Mouse (Mus musculus): ENCODE measurements around the gene Krt42.
"Not testable (repeated sequence)": the region's sequence is repeated elsewhere in the genome, so short reads cannot be mapped to it uniquely, and the experiment has no call there.

The Krt42 gene

DNA sequence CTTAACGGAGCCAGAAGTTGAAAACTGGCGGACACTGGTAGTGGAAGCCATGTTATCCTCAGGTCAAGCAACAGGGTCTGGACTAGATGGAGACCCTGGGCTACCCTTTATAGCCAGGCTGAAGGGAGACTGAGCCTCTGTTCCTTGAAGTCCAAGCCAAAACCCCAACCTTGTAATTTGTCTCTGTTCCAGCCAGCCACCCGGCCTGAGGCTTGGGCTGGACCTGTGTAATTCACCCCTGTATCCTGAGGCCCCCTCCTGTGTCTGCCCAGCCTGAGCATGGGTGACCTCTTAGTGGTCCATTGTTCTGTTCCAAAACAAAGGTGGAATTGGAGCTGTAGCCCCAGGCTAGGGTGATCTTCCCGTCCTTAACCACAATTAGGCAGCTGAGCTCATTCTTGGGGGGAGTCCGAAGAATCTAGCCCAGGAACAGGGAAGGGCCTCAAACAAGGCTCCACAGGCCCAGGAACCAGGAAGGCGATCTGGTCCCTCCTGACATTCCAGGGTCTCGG, at the start of gene Krt42:
Gene Krt42, minus strand, starts transcription at position 51 of the 512 bp plus-strand sequence.
- no peak for DNase-seq

DNA sequence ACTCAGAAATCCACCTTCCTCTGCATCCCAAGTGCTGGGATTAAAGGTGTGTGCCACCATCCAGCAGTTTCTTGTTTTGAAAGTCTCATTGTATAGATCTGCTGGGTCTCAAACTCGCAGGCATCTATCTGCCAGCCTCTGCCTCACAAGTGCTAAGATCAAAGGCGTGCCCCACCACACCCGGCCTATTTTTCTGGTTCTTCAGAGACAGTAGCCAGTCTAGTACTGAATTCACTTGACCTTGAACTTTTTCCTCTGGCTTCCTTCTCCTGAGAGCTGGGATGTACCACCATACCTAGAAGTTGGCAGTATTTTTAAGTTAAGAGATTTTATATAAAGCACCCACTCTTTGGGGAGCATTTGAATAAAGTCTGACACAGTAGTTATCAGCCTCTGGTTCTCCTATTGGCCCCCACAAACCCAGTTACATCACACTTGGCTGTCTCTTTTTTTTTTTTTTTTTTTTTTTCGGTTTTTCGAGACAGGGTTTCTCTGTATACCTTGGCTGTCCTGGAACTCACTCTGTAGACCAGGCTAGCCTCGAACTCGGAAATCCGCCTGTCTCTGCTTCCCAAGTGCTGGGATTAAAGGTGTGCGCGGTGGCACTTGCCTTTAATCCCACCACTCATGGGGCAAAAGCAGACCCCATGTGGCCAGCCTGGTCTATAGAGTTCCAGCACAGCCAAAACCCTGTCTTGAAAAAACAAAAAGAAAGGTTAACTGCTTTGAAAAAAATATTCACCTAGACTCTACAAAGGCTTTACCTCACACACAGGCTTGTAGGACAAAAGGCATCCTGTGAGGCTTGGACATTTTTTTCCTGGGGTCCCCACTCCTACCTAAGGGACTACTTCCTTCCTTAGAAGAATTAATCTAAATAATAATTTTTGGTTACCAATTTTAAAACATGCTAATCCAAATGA, 49.1 kb upstream of the Krt42 start:
- no peak for DNase-seq

DNA sequence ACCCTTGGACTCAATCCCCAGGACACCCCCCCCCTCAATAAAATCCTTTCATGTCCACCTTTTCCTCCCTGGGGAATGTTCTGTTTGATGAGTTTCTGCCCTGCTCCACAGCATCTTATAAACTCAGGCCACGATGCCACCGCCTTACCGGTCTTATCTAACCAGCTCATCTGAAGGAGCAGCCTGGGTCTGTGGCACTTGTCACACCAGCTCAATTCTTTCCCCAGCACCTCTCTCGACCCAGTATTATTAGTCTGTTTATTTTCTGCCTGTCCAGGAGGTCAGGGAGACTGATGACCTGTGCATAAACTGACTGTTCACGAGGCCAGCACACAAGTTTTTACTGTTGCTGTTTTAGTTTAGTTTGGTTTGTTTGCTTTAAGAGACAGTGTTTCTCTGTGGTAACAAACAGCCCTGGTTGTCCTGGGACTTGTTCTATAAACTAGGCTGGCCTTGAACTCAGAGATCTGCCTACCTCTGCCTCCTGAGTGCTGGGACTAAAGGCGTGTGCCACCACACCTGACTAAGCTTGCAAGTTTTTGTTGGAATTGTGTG, 48.2 kb upstream of the Krt42 start:
- DNase-seq = no peak

GRCm38 (mm10) chr11:100315439-100315838, 45.8 kb upstream of the Krt42 start:
- no peak for DNase-seq

DNA sequence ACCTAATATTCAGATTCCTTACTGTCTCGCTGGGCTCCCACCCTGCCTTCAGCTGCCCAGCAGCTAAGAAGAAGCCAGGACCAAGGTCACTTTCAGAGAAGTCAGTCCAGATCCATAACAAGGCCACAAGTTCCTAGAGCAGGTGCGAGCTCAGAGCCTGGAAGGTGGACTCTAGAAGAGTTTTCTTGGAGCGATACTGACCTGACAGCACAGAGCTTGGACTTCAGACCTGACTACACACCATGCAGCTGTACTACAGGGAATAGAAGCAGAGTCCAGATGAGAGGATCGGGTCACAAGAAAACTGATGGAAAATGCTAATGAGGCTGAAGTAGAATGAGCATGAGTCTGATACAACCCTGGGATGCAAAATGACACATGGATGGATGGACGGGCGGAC, 43.8 kb upstream of the Krt42 start:
- DNase-seq = no peak

GRCm38 (mm10) chr11:100312096-100312679, 42.5 kb upstream of the Krt42 start:
- peak; percentile 81 for DNase-seq

DNA sequence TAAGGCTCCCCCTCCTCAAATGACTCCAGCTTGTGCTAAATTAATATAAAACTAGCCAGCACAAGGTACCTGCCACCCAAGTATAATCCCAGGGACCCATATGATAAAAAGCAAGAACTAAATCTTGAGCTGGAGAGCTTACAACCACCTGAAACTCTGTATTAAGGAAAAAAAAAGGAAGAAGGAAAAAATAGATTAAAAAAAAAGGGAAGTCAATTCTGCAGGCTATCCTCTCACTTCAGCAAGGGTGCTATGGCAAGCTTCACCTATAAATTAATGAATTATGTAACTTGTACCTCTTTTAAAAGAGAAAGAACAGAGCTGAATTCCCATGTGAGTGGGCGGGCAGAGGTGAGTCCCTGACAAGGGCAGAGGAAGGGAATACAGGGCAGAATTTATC, 42.0 kb upstream of the Krt42 start:
- DNase-seq = no peak

GRCm38 (mm10) chr11:100308672-100309071, 39.0 kb upstream of the Krt42 start:
- not testable (repeated sequence) for DNase-seq

DNA sequence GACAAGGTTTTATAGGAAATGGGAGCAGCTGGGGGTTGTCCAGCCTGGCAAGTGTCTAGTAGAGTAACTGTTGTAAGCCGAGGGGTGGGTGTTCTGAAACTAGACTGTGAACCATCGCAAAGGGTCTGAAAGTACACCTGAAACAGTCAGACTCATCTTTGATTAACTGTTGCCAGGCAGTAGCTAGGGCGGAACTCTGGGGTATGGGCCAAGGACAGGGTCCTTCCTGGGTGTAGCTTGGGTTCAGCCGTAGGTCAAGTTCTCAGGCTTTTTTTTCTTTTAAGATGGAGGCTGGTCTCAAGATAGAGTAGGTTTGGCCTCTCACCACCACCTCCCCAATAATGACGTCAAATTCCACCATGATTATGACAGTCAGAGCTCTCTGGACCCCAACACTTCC, 38.2 kb upstream of the Krt42 start:
- DNase-seq = no peak

DNA sequence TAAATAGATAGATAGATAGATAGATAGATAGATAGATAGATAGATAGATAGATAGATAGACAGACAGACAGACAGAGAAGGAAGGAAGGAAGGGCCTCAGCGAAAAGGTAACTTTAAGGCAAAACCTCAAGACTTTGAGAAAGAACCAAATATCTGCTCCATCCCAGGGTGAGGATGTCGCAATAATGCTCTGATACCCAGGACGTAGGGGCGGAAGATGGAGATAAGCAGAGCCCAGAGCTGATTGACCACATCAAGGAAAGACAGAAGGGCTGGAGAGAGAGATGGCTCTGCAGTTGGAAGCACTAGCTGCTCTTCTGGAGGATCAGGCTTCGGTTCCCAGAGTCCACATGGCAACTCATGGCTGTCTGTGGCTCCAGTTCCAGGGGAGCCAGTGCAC, 31.6 kb upstream of the Krt42 start:
- DNase-seq = no peak

DNA sequence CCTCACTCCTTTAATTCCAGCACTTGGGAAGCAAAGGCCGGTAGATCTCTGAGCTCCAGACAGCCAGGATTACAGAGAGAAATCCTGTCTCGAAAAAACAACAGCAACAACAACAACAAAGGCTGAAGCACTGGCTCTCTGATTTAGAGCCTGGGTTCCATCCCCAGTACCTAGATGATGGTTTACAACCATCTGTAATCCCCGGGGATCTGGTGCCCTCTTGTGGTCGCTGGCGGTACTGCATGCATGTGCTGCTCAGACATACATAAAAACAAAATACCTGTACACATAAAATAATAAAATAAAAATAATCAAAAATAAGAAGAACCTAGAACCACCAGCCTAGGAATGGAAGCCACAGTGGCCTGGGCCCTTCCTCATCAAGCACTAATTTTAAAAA, 30.6 kb upstream of the Krt42 start:
- DNase-seq = peak; percentile 74

DNA sequence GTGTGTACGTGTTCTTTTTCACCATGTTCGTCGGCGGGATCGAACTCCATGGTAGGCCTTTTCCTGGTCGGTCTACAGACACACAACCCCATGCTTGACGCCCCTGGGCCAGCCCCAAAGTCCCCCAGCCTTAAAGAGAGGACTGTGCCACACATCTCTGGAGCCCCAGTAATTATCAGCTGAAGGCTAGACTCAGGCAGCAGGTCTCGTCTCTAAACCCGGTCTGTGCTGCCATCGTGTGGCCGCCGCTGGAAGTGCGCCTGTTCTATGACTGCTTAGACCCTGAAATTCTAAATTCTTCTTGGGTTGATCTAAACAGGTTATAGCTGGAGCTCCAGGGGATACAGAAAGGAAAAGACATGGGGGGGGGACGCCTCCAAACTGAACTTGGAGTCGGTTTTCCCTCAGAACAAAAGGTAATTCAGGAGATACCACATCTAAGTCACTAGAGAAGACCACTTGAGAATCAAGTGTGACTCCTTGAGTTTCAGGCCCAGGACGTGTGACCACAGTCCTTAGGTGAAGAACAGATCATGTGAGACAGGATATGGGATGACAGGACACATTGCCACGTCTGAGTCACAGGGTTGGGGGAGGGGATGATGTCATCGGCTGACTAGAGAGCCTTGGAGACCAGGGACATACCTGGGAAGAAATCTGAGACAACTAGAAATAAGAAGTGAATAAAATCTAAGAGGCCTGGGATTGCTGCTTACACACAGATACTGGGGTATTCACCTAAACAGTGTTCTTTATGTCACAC, 28.8 kb upstream of the Krt42 start:
- peak; percentile 91 for DNase-seq

GRCm38 (mm10) chr11:100297801-100298200, 28.1 kb upstream of the Krt42 start:
- DNase-seq = no peak

DNA sequence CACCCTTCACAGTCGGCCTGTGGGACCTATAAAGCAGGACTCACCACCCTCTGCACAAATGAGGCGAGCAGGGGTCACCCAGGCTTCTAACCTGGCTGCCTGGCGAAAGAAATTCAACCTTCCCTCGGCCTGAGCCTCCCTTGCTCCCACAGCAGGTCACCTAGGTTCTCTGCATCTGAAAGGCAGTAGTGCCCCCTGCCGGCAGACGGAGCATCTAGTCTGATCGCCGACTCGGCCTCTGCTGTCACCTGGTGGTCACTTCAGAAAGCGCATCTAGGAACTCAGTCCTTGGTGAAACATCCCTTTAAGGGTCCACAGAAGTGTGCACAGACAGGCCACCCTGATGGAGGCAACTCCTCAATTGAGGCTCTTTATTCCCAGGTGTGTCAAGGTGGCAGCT, 25.6 kb upstream of the Krt42 start:
- DNase-seq = peak; percentile 89

DNA sequence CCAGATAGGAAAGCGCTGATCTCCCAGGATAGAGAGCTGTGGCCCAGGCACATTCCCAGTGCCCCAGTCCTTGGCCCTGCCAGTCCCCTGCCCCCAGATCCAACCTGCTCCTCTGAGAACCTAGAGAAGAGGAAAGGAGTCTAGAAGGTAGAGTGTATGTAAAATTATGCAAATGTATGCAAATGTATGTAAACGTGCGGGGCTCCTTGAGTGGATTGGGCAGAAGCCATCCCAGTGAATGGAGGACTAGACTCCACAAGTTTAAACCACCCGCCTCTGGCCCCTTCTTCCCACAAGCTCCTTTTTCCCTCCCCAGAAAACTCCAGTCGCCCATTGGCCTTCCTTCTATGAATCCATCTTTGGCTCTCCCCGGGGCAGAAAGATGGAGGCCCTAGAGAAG, 23.2 kb upstream of the Krt42 start:
- DNase-seq = no peak

DNA sequence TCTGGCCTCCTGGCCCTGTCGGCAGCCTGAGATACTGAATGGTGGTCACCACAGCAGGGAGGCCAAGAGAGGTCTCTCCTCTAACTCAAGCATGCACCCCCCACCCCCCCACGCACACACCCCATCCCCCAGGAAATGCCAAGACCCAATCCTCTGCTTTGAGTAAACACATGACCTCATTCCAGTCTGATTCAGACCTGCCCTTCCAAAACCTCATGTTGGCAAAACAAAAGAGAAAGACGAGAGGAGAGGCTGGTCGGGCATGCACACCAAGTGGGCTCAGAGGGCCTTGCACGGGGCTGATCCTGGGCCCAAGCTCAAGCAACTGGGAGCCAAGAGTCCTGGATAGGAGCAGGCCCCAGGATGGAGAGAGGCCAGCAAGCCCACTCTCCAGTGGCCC, 20.6 kb upstream of the Krt42 start:
- DNase-seq = peak; percentile 45

DNA sequence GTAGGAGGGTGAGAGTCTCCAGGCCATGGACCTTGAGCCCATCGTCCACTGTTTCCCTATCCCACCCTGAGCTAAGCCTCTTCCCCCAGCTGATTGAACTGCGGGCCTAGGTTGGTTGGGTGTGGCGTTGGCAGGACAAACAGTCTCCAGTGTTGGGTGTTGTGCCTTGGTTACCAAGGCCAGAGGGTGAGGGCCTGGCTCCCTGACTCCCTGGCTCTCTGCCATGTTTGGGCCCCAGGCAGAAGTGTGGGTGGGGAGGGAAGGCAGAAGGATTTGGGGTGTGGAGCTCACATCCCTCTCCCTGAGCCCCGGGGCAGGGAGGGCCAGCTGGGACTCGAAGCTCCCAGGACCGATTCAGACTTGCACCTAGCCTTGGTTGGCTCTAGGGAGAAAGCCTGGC, 19.3 kb upstream of the Krt42 start:
- DNase-seq = peak; percentile 86

DNA sequence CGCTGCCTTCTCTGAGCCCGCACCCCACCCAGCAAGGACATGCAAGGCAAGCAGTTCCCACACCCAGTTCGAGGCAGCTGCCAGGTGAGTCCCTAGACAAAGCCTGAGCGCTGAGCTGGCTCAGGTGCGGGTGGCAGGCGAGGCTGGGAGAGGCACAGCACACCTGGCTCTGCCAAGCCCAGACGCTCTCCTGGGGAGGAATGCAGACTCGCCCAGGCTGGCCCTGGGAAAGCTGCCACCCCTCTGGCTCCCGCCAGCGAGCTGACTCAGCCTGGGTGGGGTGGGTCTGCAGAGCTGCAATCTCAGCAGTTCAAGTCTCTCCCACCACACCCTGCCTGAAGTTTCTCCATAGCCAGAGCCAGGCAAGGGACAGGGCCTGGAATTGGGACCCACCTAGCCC, 17.4 kb upstream of the Krt42 start:
- DNase-seq = peak; percentile 85

DNA sequence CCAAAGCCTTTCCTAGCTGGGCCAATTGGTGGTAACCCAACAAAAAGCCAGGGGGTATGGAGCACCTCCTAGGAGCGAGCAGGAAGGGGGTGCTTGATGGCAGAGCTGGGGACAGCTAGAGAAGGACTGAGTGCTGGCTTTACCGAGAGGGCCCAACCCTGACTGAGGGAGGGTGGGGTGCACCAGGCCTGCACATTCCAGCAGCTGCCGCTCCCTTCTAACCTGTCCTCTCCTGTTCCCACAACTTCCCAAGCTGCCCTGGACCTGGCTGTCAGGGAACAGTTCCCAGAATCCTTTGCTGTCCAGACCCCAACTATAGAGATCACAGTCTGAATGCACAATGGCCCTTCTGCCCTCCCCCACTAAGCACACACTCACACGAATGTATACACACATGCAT, 15.3 kb upstream of the Krt42 start:
- peak; percentile 50 for DNase-seq

DNA sequence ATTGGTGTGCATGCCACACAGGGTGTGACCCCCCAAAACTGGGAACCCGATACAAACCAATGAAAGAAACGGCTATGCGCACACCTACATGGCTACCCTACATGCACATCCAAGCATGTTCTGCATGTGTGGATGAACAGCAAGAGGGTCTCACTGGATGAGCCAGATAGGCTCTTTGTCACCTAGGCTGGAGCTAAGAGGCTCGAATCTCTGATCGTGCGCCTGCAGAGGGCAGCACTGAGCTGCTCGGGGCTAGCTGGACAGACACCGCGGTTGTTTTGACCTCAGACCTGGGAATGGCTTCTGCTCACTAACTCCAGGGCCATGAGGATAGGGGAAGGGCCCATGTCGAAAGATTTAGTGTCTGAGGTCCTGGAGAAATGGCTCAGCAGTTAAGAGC, 12.9 kb upstream of the Krt42 start:
- peak; percentile 92 for DNase-seq

DNA sequence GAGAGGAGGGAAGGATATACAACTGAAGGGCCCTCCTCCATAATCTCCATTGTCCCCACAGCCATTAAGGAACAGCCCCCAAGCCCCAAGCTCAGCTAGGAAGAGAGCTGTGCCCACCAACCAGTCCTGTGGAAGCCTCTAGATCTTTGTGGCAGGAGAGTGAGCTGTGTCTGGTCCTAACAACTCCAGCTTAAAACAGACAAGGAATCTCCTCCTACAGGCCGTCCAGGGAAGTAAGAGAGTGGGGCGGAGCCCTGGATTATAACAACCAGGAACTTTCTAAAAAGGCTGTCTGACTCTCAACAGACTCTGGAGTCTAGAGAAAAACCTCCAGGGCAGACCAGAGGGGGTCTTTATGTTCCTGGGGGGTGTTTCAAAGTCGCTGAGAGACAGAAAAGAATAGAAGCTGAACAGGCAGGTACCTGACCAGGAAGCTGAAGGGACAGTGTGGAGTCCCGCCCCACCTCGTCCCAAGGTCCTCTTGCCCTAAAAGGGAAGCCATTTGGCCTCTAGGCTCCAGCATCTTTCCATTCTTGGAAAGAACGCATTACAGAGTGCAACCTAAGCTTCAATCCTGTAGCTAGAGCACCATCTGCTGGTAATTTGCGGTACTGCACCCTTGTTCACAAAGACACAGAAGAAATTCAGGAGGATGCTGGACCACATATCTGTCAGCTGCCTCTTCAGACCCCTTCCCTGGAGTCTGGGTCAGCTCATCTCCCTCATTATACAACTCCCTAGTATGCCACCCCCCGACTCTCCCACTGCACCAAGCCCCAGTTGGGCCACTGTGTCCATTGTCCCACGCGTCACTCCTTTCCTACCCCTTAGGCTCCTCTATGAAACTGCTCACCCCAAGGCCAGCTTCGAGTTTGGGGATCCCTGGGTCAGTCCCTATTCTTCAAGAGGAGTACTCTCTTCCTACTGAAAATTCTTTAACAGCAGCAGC, 12.2 kb upstream of the Krt42 start:
- DNase-seq = peak; percentile 94

GRCm38 (mm10) chr11:100278759-100279158, 9.1 kb upstream of the Krt42 start:
- DNase-seq = no peak
